Mouse (Mus musculus): ENCODE results near the gene Prr5l.

- TF ChIP-seq POLR2A (IDR thresholded peaks at IDR 0.05; ENCODE audit: borderline replicate concordance, low read depth, low read length) (no peak), CTCF (IDR thresholded peaks at IDR 0.05; ENCODE audit: low read depth, low read length) (no peak)
Observed at GRCm38 (mm10) chr2:101891143-101891542, 8.3 kb upstream of the Prr5l start.

Measured in bone marrow macrophage, adult 2 months (primary cell).